Mouse (Mus musculus) heart, adult 9 months (tissue): ENCODE measurements around the gene A030005L19Rik.
"Not testable (repeated sequence)": the region's sequence is repeated elsewhere in the genome, so short reads cannot be mapped to it uniquely, and the experiment has no call there.

Experiments used
- DNase-seq, 2 experiments: peaks; one replicate each; pipeline ENCODE4 v3.0.0; 2022; ENCODE audit warnings: low spot score in 2 of 2

The A030005L19Rik gene

GRCm38 (mm10) chr1:82913025-82913424 lies at the start of gene A030005L19Rik:
TSS of gene A030005L19Rik (plus strand) at chr1:82913325.
- no peak for DNase-seq

- no peak for DNase-seq
These were observed 42.9 kb upstream of the A030005L19Rik start for GRCm38 (mm10) chr1:82870202-82870601.

- DNase-seq = no peak
These were observed 34.0 kb upstream of the A030005L19Rik start for GRCm38 (mm10) chr1:82879172-82879571.

- DNase-seq = no peak
These were observed 32.9 kb upstream of the A030005L19Rik start for GRCm38 (mm10) chr1:82880196-82880595.

- DNase-seq = no peak
These were observed 19.9 kb upstream of the A030005L19Rik start for GRCm38 (mm10) chr1:82893269-82893668.

GRCm38 (mm10) chr1:82900567-82900966 lies 12.6 kb upstream of the A030005L19Rik start:
- DNase-seq = no peak

- DNase-seq = no peak
These were observed 11.9 kb upstream of the A030005L19Rik start for GRCm38 (mm10) chr1:82901201-82901600.

GRCm38 (mm10) chr1:82905886-82906285 lies 7.2 kb upstream of the A030005L19Rik start:
- DNase-seq = no peak

GRCm38 (mm10) chr1:82913434-82913833 lies 309 bp downstream of the A030005L19Rik start:
- DNase-seq = not testable (repeated sequence)

- DNase-seq = no peak
These were observed 11.5 kb downstream of the A030005L19Rik start, which contains the start of gene A030014E15Rik for GRCm38 (mm10) chr1:82924650-82925049. TSS of gene A030014E15Rik (plus strand) at chr1:82924917.

- not testable (repeated sequence) for DNase-seq
These were observed 17.4 kb downstream of the A030005L19Rik start for GRCm38 (mm10) chr1:82930558-82930957.

GRCm38 (mm10) chr1:82931326-82931725 lies 18.2 kb downstream of the A030005L19Rik start, which contains the start of gene Gm6217:
TSS of gene Gm6217 (minus strand) at chr1:82931399.
- DNase-seq = not testable (repeated sequence)

- DNase-seq = no peak
These were observed 25.5 kb downstream of the A030005L19Rik start for GRCm38 (mm10) chr1:82938666-82939065.

GRCm38 (mm10) chr1:82942505-82942904 lies 29.4 kb downstream of the A030005L19Rik start:
- not testable (repeated sequence) for DNase-seq

- not testable (repeated sequence) for DNase-seq
These were observed 30.2 kb downstream of the A030005L19Rik start, which contains the start of gene A030003K21Rik for GRCm38 (mm10) chr1:82943295-82943694. TSS of gene A030003K21Rik (minus strand) at chr1:82943388.

- DNase-seq = not testable (repeated sequence)
These were observed 32.9 kb downstream of the A030005L19Rik start for GRCm38 (mm10) chr1:82946029-82946428.

GRCm38 (mm10) chr1:82948601-82949000 lies 35.5 kb downstream of the A030005L19Rik start:
- DNase-seq = no peak

- not testable (repeated sequence) for DNase-seq
These were observed 42.8 kb downstream of the A030005L19Rik start, which contains the start of gene Gm7544 for GRCm38 (mm10) chr1:82955913-82956312. TSS of gene Gm7544 (minus strand) at chr1:82956013.

GRCm38 (mm10) chr1:82959870-82960385 lies 46.8 kb downstream of the A030005L19Rik start, which contains the start of gene Gm47955:
TSS of gene Gm47955 (plus strand) at chr1:82960286.
- no peak for DNase-seq
